Mouse (Mus musculus) brain, embryonic 14.5 days (tissue): ENCODE measurements at regions not wholly inside any gene's neighbourhood (a gene's known extent, or its start where the extent isn't known, plus 50 kb on each side); places are given as distances from the start of the nearest gene placed in this dataset.

Experiments used
- CTCF ChIP-seq: fragments of 200-500 bp; IDR thresholded peaks from 2 replicates; pipeline ENCODE4 v1.5.1; 2012; ENCODE audit warnings: inconsistent platforms, mild to moderate bottlenecking, moderate library complexity, borderline replicate concordance; ENCODE audit not compliant: insufficient read depth, insufficient read length; ENCODE audit errors: extremely low read depth
- POLR2A ChIP-seq: fragments of 200-500 bp; IDR thresholded peaks from 2 replicates; pipeline ENCODE4 v1.6.1; 2012; ENCODE audit warnings: mild to moderate bottlenecking, inconsistent platforms, borderline replicate concordance; ENCODE audit not compliant: poor library complexity, insufficient read depth, insufficient read length, severe bottlenecking; ENCODE audit errors: extremely low read depth

DNA sequence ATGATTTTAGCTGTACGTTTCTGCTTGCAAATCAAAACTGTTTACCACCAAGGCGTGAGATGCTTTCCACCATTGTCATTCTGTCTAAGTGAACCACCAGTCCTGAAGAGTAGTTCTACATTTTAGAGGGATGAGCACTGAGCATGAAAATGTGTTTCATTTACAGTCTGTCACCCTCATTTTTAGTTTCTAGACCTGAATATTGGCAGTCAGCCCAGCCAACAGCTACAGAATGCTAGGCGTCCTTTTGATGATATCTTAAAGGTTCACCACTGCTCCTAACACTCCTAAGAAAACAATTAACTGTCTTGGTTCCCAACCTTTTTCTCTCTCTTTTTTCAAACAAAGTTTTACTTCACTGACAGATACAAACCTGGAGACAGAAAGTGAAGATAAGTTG, 1287.2 kb downstream of the Kcnt2 start:
- TF ChIP-seq CTCF, result no peak
- no peak for TF ChIP-seq POLR2A
